11 mouse cellular contexts compared by ENCODE assay signal in the genomic region with DNA sequence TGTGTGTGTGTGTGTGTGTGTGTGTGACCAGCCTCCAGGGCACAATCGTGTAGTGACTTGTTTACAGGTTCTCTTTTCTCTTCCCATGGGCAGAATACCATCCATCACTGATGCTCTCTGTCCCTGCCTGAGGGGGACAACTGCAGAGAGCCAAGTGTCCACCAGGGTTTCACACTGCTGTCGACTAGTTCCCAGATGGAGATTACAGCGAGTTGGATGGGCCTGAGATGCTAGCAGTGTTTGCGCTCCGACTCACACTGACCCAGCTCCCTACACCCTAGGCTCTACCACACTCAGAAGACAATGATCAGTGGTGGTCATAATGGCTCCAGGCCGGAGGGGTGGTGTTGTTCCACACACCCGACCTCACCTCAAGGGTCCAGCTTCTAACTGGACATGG.
DNase-seq lines count a peak whose midpoint lies in the region; TF ChIP-seq lines count a peak whose summit lies in the region.
"Had no signal": no experiment of that assay in that cellular context is flagged by ENCODE, and none has a peak within 500 bp of the region (broad histone marks: within the 10 kb centered on the region; RNA-seq: fewer than 3 reads in every experiment).

No protein-coding gene starts in this region.

- H3K27me3 ChIP-seq in liver, adult 2 months (ENCODE audit: control insufficient read depth, insufficient read depth, low read length): no peaks in the 10 kb centered on the region
- H3K27me3 ChIP-seq in cerebellum, adult 2 months (ENCODE audit: control insufficient read depth, insufficient read depth, low read length): no peaks in the 10 kb centered on the region
- no peaks in the 10 kb centered on the region for H3K27me3 ChIP-seq in limb, embryonic 10.5 days (ENCODE audit: low read depth, poor library complexity, severe bottlenecking)
- H3K27me3 ChIP-seq: neural tube, embryonic 13.5 days had no signal

- WGBS in liver, adult 2 months: 84% methylated on average over 7 of the region's 7 CpGs
- WGBS in cerebellum, adult 2 months: 41% methylated on average over 7 of the region's 7 CpGs
- 71% methylated on average over 7 of the region's 7 CpGs for WGBS in limb, embryonic 10.5 days

- H3K4me1 ChIP-seq in liver, adult 2 months (ENCODE audit: control insufficient read depth, insufficient read depth, low read length): peaks cover 32% of the 10 kb centered on the region
- H3K4me1 ChIP-seq in cerebellum, adult 2 months (ENCODE audit: control insufficient read depth, insufficient read depth, low read length): peaks cover 39% of the 10 kb centered on the region
- peaks cover 48% of the 10 kb centered on the region for H3K4me1 ChIP-seq in limb, embryonic 10.5 days

- H3K36me3 ChIP-seq in liver, adult 2 months (ENCODE audit: control insufficient read depth, insufficient read depth, low read length): no peaks in the 10 kb centered on the region
- no peaks in the 10 kb centered on the region for H3K36me3 ChIP-seq in limb, embryonic 10.5 days
- H3K36me3 ChIP-seq: neural tube, embryonic 13.5 days had no signal

- peaks cover 9% of the 10 kb centered on the region; the same call in 1 of the 2 replicates for H3K79me2 ChIP-seq in liver, adult 2 months (ENCODE audit: control insufficient read depth, insufficient read depth, low read length)

- TF ChIP-seq CTCF in liver, adult 2 months (IDR thresholded peaks at IDR 0.05; ENCODE audit: low read depth, low read length): no peak
- peak; percentile 30; the same call in 1 of the 2 replicates for TF ChIP-seq CTCF in cerebellum, adult 2 months (IDR thresholded peaks at IDR 0.05; ENCODE audit: borderline replicate concordance, insufficient read depth, low read depth, low read length)

- no peaks in the 10 kb centered on the region for H3K9me3 ChIP-seq in limb, embryonic 10.5 days (replicated peaks)
- H3K9me3 ChIP-seq: neural tube, embryonic 13.5 days had no signal

- TF ChIP-seq POLR2A in liver, adult 2 months (IDR thresholded peaks at IDR 0.05; ENCODE audit: extremely low read depth, insufficient read depth, low read length): no peak
- no peak for TF ChIP-seq POLR2A in cerebellum, adult 2 months (IDR thresholded peaks at IDR 0.05; ENCODE audit: borderline replicate concordance, insufficient read depth, low read length)

- 0 out of 2 replicates have a peak overlapping the region, but pooled peaks have one; percentile 7 for H3K27ac ChIP-seq in liver, adult 2 months (replicated peaks; ENCODE audit: insufficient read depth, low read depth, low read length)
- no peak overlapping the region for H3K27ac ChIP-seq in cerebellum, adult 2 months (ENCODE audit: insufficient read depth, low read length)
- H3K27ac ChIP-seq in limb, embryonic 10.5 days: peak overlapping the region; percentile 50
- H3K27ac ChIP-seq: neural tube, embryonic 13.5 days had no signal

- H3K4me3 ChIP-seq in liver, adult 2 months (ENCODE audit: insufficient read depth, low read depth, low read length): no peak overlapping the region
- H3K4me3 ChIP-seq in cerebellum, adult 2 months (replicated peaks; ENCODE audit: insufficient read depth, low read depth, low read length): no peak overlapping the region
- no peak overlapping the region for H3K4me3 ChIP-seq in limb, embryonic 10.5 days
- H3K4me3 ChIP-seq: neural tube, embryonic 13.5 days had no signal

- peak; percentile 45 to 56 for DNase-seq in cerebellum, adult 18-20 months
- DNase-seq in cerebellum, adult 8-10 months: no peak
- DNase-seq in liver, adult 2 months (ENCODE audit: extremely low read depth, low read depth, low spot score): no peak
- DNase-seq in liver: no peak
- peak; percentile 45 to 59 for DNase-seq in cerebellum, adult 2 months
- no peak for DNase-seq in limb, embryonic 10.5 days (ENCODE audit: low spot score)
- no peak for DNase-seq in adrenal gland, postnatal 25 days
- no peak for DNase-seq in thymus, postnatal 4 days
- DNase-seq: midbrain, embryonic 14.5 days; thymus, postnatal 25 days had no signal

- H3K9ac ChIP-seq in liver, adult 2 months (ENCODE audit: low read depth, low read length): no peak overlapping the region
- H3K9ac ChIP-seq: neural tube, embryonic 13.5 days had no signal

Comparison
In these comparisons a context has a peak if more than half of its experiments do, and no peak if none do; other contexts are left out.
1. DNase-seq: peak in cerebellum, adult 18-20 months (2 of 2) and cerebellum, adult 2 months (2 of 2); none in cerebellum, adult 8-10 months (single experiment), liver, adult 2 months (single experiment), liver (single experiment), limb, embryonic 10.5 days (single experiment), adrenal gland, postnatal 25 days (single experiment) and thymus, postnatal 4 days (single experiment).